Mouse (Mus musculus): ENCODE results near the gene Ugt1a7c. TPM values are rescaled to one million over a fixed set of nuclear protein-coding genes. Genes with fewer than 3 reads are reported as not detected.

Ugt1a7c gene
- 3.4 and 6.4 TPM in 2 replicates for polyA plus RNA-seq (2012)

GRCm38 (mm10) chr1:88094941-88095492, at the start of gene Ugt1a7c:
Ugt1a7c (plus strand) TSS chr1:88095062.

GRCm38 (mm10) chr1:88055088-88055487, 39.8 kb upstream of the Ugt1a7c start, which contains the start of gene Ugt1a10:
Ugt1a10 (plus strand) TSS chr1:88055388.

GRCm38 (mm10) chr1:88070495-88070894, 24.4 kb upstream of the Ugt1a7c start, which contains the start of gene Ugt1a9:
Ugt1a9 (plus strand) TSS chr1:88070800.

GRCm38 (mm10) chr1:88087513-88087912, 7.3 kb upstream of the Ugt1a7c start, which contains the start of gene Ugt1a8:
Ugt1a8 (plus strand) TSS chr1:88087813.

GRCm38 (mm10) chr1:88103019-88103418, 8.2 kb downstream of the Ugt1a7c start, which contains the start of gene Ugt1a6b:
Ugt1a6b (plus strand) TSS chr1:88103252.

GRCm38 (mm10) chr1:88134457-88135011, 39.7 kb downstream of the Ugt1a7c start, which contains the start of gene Ugt1a6a:
Ugt1a6a (plus strand) TSS chr1:88134809.

GRCm38 (mm10) chr1:88165711-88166110, 70.8 kb downstream of the Ugt1a7c start, which contains the start of gene Ugt1a5:
Ugt1a5 (plus strand) TSS chr1:88166012.

GRCm38 (mm10) chr1:88200456-88200855, 105.6 kb downstream of the Ugt1a7c start, which contains the start of gene Ugt1a2:
Ugt1a2 (plus strand) TSS chr1:88200601.

GRCm38 (mm10) chr1:88205294-88205922, 110.5 kb downstream of the Ugt1a7c start, which contains the start of gene Dnajb3:
Dnajb3 (minus strand) TSS chr1:88205782.

GRCm38 (mm10) chr1:88211812-88212211, 117.0 kb downstream of the Ugt1a7c start, which contains the start of gene Ugt1a1:
Ugt1a1 (plus strand) TSS chr1:88211959.

GRCm38 (mm10) chr1:88226670-88227379, 132.0 kb downstream of the Ugt1a7c start, which contains the start of gene Mroh2a:
Mroh2a (plus strand) TSS chr1:88226986.

Other genes with a start within 250 kb of the Ugt1a7c start
- gene Dgkd, start 241.8 kb upstream of the Ugt1a7c start, polyA plus RNA-seq (2012): 20.3 and 21.1 TPM in 2 replicates
- 0.50 and 0.74 TPM in 2 replicates for gene Usp40, start 86.5 kb upstream of the Ugt1a7c start, polyA plus RNA-seq (2012)
- 0.10 TPM in 1 of 2 replicates, not detected in the other for gene Ugt1a10, start 39.7 kb upstream of the Ugt1a7c start, polyA plus RNA-seq (2012)
- gene Ugt1a9, start 24.3 kb upstream of the Ugt1a7c start, polyA plus RNA-seq (2012): not detected in 2 replicates
- gene Ugt1a8, start 7.2 kb upstream of the Ugt1a7c start, polyA plus RNA-seq (2012): not detected in 2 replicates
- not detected in 2 replicates for gene Ugt1a6b, start 8.2 kb downstream of the Ugt1a7c start, polyA plus RNA-seq (2012)
- 0.02 and 0.13 TPM in 2 replicates for gene Ugt1a6a, start 39.7 kb downstream of the Ugt1a7c start, polyA plus RNA-seq (2012)
- not detected in 2 replicates for gene Ugt1a5, start 71.0 kb downstream of the Ugt1a7c start, polyA plus RNA-seq (2012)
- not detected in 2 replicates for gene Ugt1a2, start 105.5 kb downstream of the Ugt1a7c start, polyA plus RNA-seq (2012)
- gene Dnajb3, start 110.7 kb downstream of the Ugt1a7c start, polyA plus RNA-seq (2012): 1.3 and 2.8 TPM in 2 replicates
- gene Ugt1a1, start 116.9 kb downstream of the Ugt1a7c start, polyA plus RNA-seq (2012): not detected in 2 replicates
- 0.02 TPM in 2 replicates for gene Mroh2a, start 131.9 kb downstream of the Ugt1a7c start, polyA plus RNA-seq (2012)
- gene Hjurp, start 182.6 kb downstream of the Ugt1a7c start, polyA plus RNA-seq (2012): 26.4 and 33.5 TPM in 2 replicates
- not detected in 2 replicates for gene Trpm8, start 182.6 kb downstream of the Ugt1a7c start, polyA plus RNA-seq (2012)